Mouse (Mus musculus): ENCODE results near the gene Nup160. TPM values are rescaled to one million over a fixed set of nuclear protein-coding genes. Genes with fewer than 3 reads are reported as not detected.
A peak's percentile ranks its signal among the peaks of the same experiment; 100 is the strongest.

The Nup160 gene
- polyA plus RNA-seq, 1 experiment: 133 TPM

GRCm38 (mm10) chr2:90739921-90740320 is 62.9 kb downstream of the Nup160 start:
- Histone ChIP-seq H3K27me3 (ENCODE audit: control insufficient read depth, insufficient read depth, low read length, poor library complexity, severe bottlenecking) (no peaks in the 10 kb centered on the region), H3K4me3 (ENCODE audit: low read depth, low read length) (no peak overlapping the region), H3K9me3 (replicated peaks; ENCODE audit: control insufficient read depth, insufficient read depth, low read length, poor library complexity, severe bottlenecking) (no peaks in the 10 kb centered on the region), H3K9ac (ENCODE audit: low read depth, poor library complexity, severe bottlenecking) (no peak overlapping the region), H3K36me3 (ENCODE audit: control insufficient read depth, insufficient read depth, low read length, poor library complexity, severe bottlenecking) (peaks cover 22% of the 10 kb centered on the region), H3K27ac (ENCODE audit: insufficient read depth, low read length) (no peak overlapping the region), H3K4me1 (ENCODE audit: control insufficient read depth, insufficient read depth, low read length) (no peaks in the 10 kb centered on the region)
- no peak for TF ChIP-seq EP300 (IDR thresholded peaks at IDR 0.05; ENCODE audit: insufficient read depth, low read depth, low read length)
- TF ChIP-seq POLR2A (IDR thresholded peaks at IDR 0.05; ENCODE audit: insufficient read depth, low read length): no peak
- no peak for TF ChIP-seq CTCF (IDR thresholded peaks at IDR 0.05; ENCODE audit: low read depth, low read length)

- Histone ChIP-seq H3K27me3 (ENCODE audit: control insufficient read depth, insufficient read depth, low read length, poor library complexity, severe bottlenecking) (no peaks in the 10 kb centered on the region), H3K4me1 (ENCODE audit: control insufficient read depth, insufficient read depth, low read length) (no peaks in the 10 kb centered on the region), H3K36me3 (ENCODE audit: control insufficient read depth, insufficient read depth, low read length, poor library complexity, severe bottlenecking) (peaks cover 12% of the 10 kb centered on the region), H3K4me3 (ENCODE audit: low read depth, low read length) (peak overlapping the region; percentile 93), H3K9ac (ENCODE audit: low read depth, poor library complexity, severe bottlenecking) (peak overlapping the region; percentile 78), H3K9me3 (replicated peaks; ENCODE audit: control insufficient read depth, insufficient read depth, low read length, poor library complexity, severe bottlenecking) (no peaks in the 10 kb centered on the region), H3K27ac (ENCODE audit: insufficient read depth, low read length) (peak overlapping the region; percentile 93)
- TF ChIP-seq EP300 (IDR thresholded peaks at IDR 0.05; ENCODE audit: insufficient read depth, low read depth, low read length) (no peak), POLR2A (IDR thresholded peaks at IDR 0.05; ENCODE audit: insufficient read depth, low read length) (no peak), CTCF (IDR thresholded peaks at IDR 0.05; ENCODE audit: low read depth, low read length) (no peak)
Observed at GRCm38 (mm10) chr2:90744285-90745052, 67.5 kb downstream of the Nup160 start.

- H3K9me3 ChIP-seq (replicated peaks; ENCODE audit: control insufficient read depth, insufficient read depth, low read length, poor library complexity, severe bottlenecking): no peaks in the 10 kb centered on the region
- H3K9ac ChIP-seq (ENCODE audit: low read depth, poor library complexity, severe bottlenecking): peak within 1 kb of the TSS; percentile 94
- TF ChIP-seq CTCF (IDR thresholded peaks at IDR 0.05; ENCODE audit: low read depth, low read length) (no peak), EP300 (IDR thresholded peaks at IDR 0.05; ENCODE audit: insufficient read depth, low read depth, low read length) (peak; percentile 31; the same call in 1 of the 2 replicates), POLR2A (IDR thresholded peaks at IDR 0.05; ENCODE audit: insufficient read depth, low read length) (peak; percentile 57)
- H3K27ac ChIP-seq (ENCODE audit: insufficient read depth, low read length): peak within 1 kb of the TSS; percentile 93
- H3K4me1 ChIP-seq (ENCODE audit: control insufficient read depth, insufficient read depth, low read length): no peaks in the 10 kb centered on the region
- no peaks in the 10 kb centered on the region for H3K27me3 ChIP-seq (ENCODE audit: control insufficient read depth, insufficient read depth, low read length, poor library complexity, severe bottlenecking)
- peaks cover 15% of the 10 kb centered on the region for H3K36me3 ChIP-seq (ENCODE audit: control insufficient read depth, insufficient read depth, low read length, poor library complexity, severe bottlenecking)
- H3K4me3 ChIP-seq (ENCODE audit: low read depth, low read length): peak within 1 kb of the TSS; percentile 100
Observed at GRCm38 (mm10) chr2:90745053-90745678, 68.2 kb downstream of the Nup160 start, which contains the start of gene Fnbp4. Gene Fnbp4 (plus strand): TSS chr2:90745370.

- no peak for TF ChIP-seq EP300 (IDR thresholded peaks at IDR 0.05; ENCODE audit: insufficient read depth, low read depth, low read length)
- TF ChIP-seq POLR2A (IDR thresholded peaks at IDR 0.05; ENCODE audit: insufficient read depth, low read length): no peak
- TF ChIP-seq CTCF (IDR thresholded peaks at IDR 0.05; ENCODE audit: low read depth, low read length): no peak
- no peaks in the 10 kb centered on the region for H3K4me1 ChIP-seq (ENCODE audit: control insufficient read depth, insufficient read depth, low read length)
Observed at GRCm38 (mm10) chr2:90745740-90746537, 68.9 kb downstream of the Nup160 start.

GRCm38 (mm10) chr2:90746538-90746865 is 69.5 kb downstream of the Nup160 start:
- no peak for TF ChIP-seq EP300 (IDR thresholded peaks at IDR 0.05; ENCODE audit: insufficient read depth, low read depth, low read length)
- no peak for TF ChIP-seq CTCF (IDR thresholded peaks at IDR 0.05; ENCODE audit: low read depth, low read length)
- TF ChIP-seq POLR2A (IDR thresholded peaks at IDR 0.05; ENCODE audit: insufficient read depth, low read length): no peak
- Histone ChIP-seq H3K4me3 (ENCODE audit: low read depth, low read length) (peak overlapping the region; percentile 100), H3K36me3 (ENCODE audit: control insufficient read depth, insufficient read depth, low read length, poor library complexity, severe bottlenecking) (peaks cover 27% of the 10 kb centered on the region), H3K4me1 (ENCODE audit: control insufficient read depth, insufficient read depth, low read length) (no peaks in the 10 kb centered on the region), H3K27me3 (ENCODE audit: control insufficient read depth, insufficient read depth, low read length, poor library complexity, severe bottlenecking) (no peaks in the 10 kb centered on the region), H3K9ac (ENCODE audit: low read depth, poor library complexity, severe bottlenecking) (peak overlapping the region; percentile 94), H3K27ac (ENCODE audit: insufficient read depth, low read length) (no peak overlapping the region), H3K9me3 (replicated peaks; ENCODE audit: control insufficient read depth, insufficient read depth, low read length, poor library complexity, severe bottlenecking) (no peaks in the 10 kb centered on the region)

More at GRCm38 (mm10) chr2:90745740-90746537, 68.9 kb downstream of the Nup160 start:
- Histone ChIP-seq H3K36me3 (ENCODE audit: control insufficient read depth, insufficient read depth, low read length, poor library complexity, severe bottlenecking) (peaks cover 21% of the 10 kb centered on the region), H3K4me3 (ENCODE audit: low read depth, low read length) (peak overlapping the region; percentile 100), H3K9me3 (replicated peaks; ENCODE audit: control insufficient read depth, insufficient read depth, low read length, poor library complexity, severe bottlenecking) (no peaks in the 10 kb centered on the region), H3K9ac (ENCODE audit: low read depth, poor library complexity, severe bottlenecking) (peak overlapping the region; percentile 94), H3K27ac (ENCODE audit: insufficient read depth, low read length) (peak overlapping the region; percentile 78), H3K27me3 (ENCODE audit: control insufficient read depth, insufficient read depth, low read length, poor library complexity, severe bottlenecking) (no peaks in the 10 kb centered on the region)

Data from ES-Bruce4 (cell line).